ENCODE assay signal across 9 mouse cellular contexts in the genomic region with DNA sequence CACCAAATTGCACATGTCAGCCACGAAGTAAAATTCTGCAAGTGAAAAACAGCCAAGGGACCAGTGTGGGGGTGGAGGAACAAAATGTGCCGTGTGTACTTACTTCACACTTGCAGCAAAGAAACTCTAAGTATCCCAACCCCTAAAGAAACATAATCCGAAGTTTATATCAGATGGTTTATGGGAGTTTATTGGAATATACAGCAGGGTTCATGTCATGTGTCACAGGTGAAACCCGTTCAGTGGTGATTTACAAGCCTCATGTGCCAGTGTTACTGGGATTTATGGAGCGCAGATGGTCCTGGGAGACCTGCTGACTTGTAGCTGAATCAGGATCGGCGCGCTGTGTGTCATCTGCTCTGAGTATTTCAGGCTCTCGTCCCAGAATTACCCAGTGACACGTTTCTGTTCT.
DNase-seq lines count a peak whose midpoint lies in the region; ATAC-seq and TF ChIP-seq lines count a peak whose summit lies in the region.
"Had no signal": no experiment of that assay in that cellular context is flagged by ENCODE, and none has a peak within 500 bp of the region (broad histone marks: within the 10 kb centered on the region; RNA-seq: fewer than 3 reads in every experiment).

No protein-coding gene starts in this region.

- H3K4me3 ChIP-seq in cerebellum, adult 2 months (replicated peaks; ENCODE audit: insufficient read depth, low read depth, low read length): no peak overlapping the region
- H3K4me3 ChIP-seq in layer of hippocampus, adult 2 months: no peak overlapping the region
- no peak overlapping the region for H3K4me3 ChIP-seq in gastrocnemius, adult 2 months
- H3K4me3 ChIP-seq: midbrain, embryonic 15.5 days had no signal

- 10% methylated on average over 10 of the region's 10 CpGs for WGBS in cerebellum, adult 2 months

- peaks cover 11% of the 10 kb centered on the region for H3K4me1 ChIP-seq in cerebellum, adult 2 months (ENCODE audit: control insufficient read depth, insufficient read depth, low read length)
- H3K4me1 ChIP-seq: midbrain, embryonic 15.5 days had no signal

- H3K27me3 ChIP-seq in cerebellum, adult 2 months (ENCODE audit: control insufficient read depth, insufficient read depth, low read length): no peaks in the 10 kb centered on the region
- H3K27me3 ChIP-seq: midbrain, embryonic 15.5 days had no signal

- peak; percentile 34; the same call in 1 of the 2 replicates for TF ChIP-seq POLR2A in cerebellum, adult 2 months (IDR thresholded peaks at IDR 0.05; ENCODE audit: borderline replicate concordance, insufficient read depth, low read length)

- no peak for TF ChIP-seq CTCF in cerebellum, adult 2 months (IDR thresholded peaks at IDR 0.05; ENCODE audit: borderline replicate concordance, insufficient read depth, low read depth, low read length)
- TF ChIP-seq CTCF in layer of hippocampus, adult 2 months (conservative IDR thresholded peaks at IDR 0.05): no peak
- TF ChIP-seq CTCF in gastrocnemius, adult 2 months (IDR thresholded peaks at IDR 0.05): no peak

- H3K27ac ChIP-seq in cerebellum, adult 2 months (ENCODE audit: insufficient read depth, low read length): peak overlapping the region; percentile 15; the same call in 1 of the 2 replicates
- H3K27ac ChIP-seq in layer of hippocampus, adult 2 months: no peak overlapping the region; the same call in 1 of the 2 replicates
- no peak overlapping the region for H3K27ac ChIP-seq in gastrocnemius, adult 2 months
- H3K27ac ChIP-seq: midbrain, embryonic 15.5 days had no signal

- peak; percentile 91 for ATAC-seq in frontal cortex, adult (ENCODE audit: low TSS enrichment)
- ATAC-seq: midbrain, embryonic 15.5 days had no signal

- no peak for DNase-seq in frontal cortex, postnatal 25 days (ENCODE audit: low spot score in 2 of 2)
- DNase-seq in cerebellum, adult 2 months: peak; percentile 83 to 95
- peak; percentile 53 to 67 for DNase-seq in layer of hippocampus, adult 2 months (ENCODE audit: low spot score in 2 of 2)
- DNase-seq in mesoderm, embryonic 11.5 days (ENCODE audit: low read depth, low spot score): peak; percentile 81
- no peak for DNase-seq in gastrocnemius, adult 2 months
- DNase-seq in heart, adult 18-20 months: no peak
- no peak for DNase-seq in Muller cell, postnatal 12 days (ENCODE audit: inconsistent ontology term)

- intact Hi-C loops in gastrocnemius, adult 2 months (cut with DNase I): no loop called here

Comparison
In these comparisons a context has a peak if more than half of its experiments do, and no peak if none do; other contexts are left out.
1. DNase-seq: peak in cerebellum, adult 2 months (2 of 2), layer of hippocampus, adult 2 months (2 of 2) and mesoderm, embryonic 11.5 days (single experiment); none in frontal cortex, postnatal 25 days (0 of 2), gastrocnemius, adult 2 months (single experiment), heart, adult 18-20 months (0 of 2) and Muller cell, postnatal 12 days (single experiment).